Mouse (Mus musculus) heart, embryonic 13.5 days (tissue): Measurements from ENCODE around the gene Sprtn. TPM values are rescaled to one million over a fixed set of nuclear protein-coding genes. Genes with fewer than 3 reads are reported as not detected.
A peak's percentile ranks its signal among the peaks of the same experiment; 100 is the strongest.

Source experiments
- ATAC-seq: fragments of 200-750 bp; cut with Nextera tagmentation; 2 replicates; pipeline ENCODE4 v1.8.0; 2017; ENCODE audit warnings: moderate TSS enrichment; ENCODE audit not compliant: insufficient number of reproducible peaks, low FRiP score, low TSS enrichment; ENCODE audit errors: extremely low read depth
- H3K27ac ChIP-seq: fragments of 300-500 bp; sonication (generic); replicated peaks from 2 replicates; pipeline ENCODE4 v1.5.1; 2015; ENCODE audit warnings: moderate library complexity, mild to moderate bottlenecking, inconsistent platforms
- H3K27me3 ChIP-seq: fragments of 300-500 bp; sonication (generic); replicated peaks from 2 replicates; pipeline ENCODE4 v1.6.1; 2015; ENCODE audit warnings: mild to moderate bottlenecking, inconsistent platforms
- H3K36me3 ChIP-seq: fragments of 300-500 bp; sonication (generic); 2 replicates; pipeline ENCODE4 v1.6.1; 2015; ENCODE audit warnings: mild to moderate bottlenecking, inconsistent platforms
- H3K4me1 ChIP-seq: fragments of 300-500 bp; sonication (generic); 2 replicates; pipeline ENCODE4 v1.6.1; 2015; ENCODE audit warnings: inconsistent platforms
- H3K4me2 ChIP-seq: fragments of 300-500 bp; sonication (generic); 2 replicates; pipeline ENCODE4 v1.6.1; 2015; ENCODE audit warnings: inconsistent platforms, mild to moderate bottlenecking, moderate library complexity
- H3K4me3 ChIP-seq: fragments of 300-500 bp; sonication (generic); 2 replicates; pipeline ENCODE4 v1.5.1; 2015; ENCODE audit warnings: moderate library complexity, mild to moderate bottlenecking, inconsistent platforms
- H3K9ac ChIP-seq: fragments of 300-500 bp; sonication (generic); 2 replicates; pipeline ENCODE4 v1.6.1; 2015; ENCODE audit warnings: inconsistent platforms, mild to moderate bottlenecking, moderate library complexity
- H3K9me3 ChIP-seq: fragments of 300-500 bp; sonication (generic); 2 replicates; pipeline ENCODE4 v1.6.1; 2016; ENCODE audit warnings: inconsistent platforms
- whole genome bisulfite sequencing: fragments of 180-500 bp; shearing (Covaris S2); methylation state at CpG from one replicate; pipeline ENCODE4 v1.1.7; 2015; ENCODE audit warnings: mixed read lengths; 5-methylcytosine and 5-hydroxymethylcytosine counted together
- polyA plus RNA-seq: library from polyadenylated mRNA; unstranded; fragments of >200 nt; fragmentation: Nextera tagmentation; extraction: Ambion mirVana; gene quantifications from 2 replicates; pipeline ENCODE4 v1.2.1, GENCODE M21; 2015

Sprtn gene
- polyA plus RNA-seq, 1 experiment from 2014 or later = 7.1 TPM

- Histone ChIP-seq H3K27ac (peak overlapping the region; percentile 92), H3K27me3 (no peaks in the 10 kb centered on the region), H3K4me2 (peak overlapping the region; percentile 32), H3K4me3 (no peak overlapping the region), H3K36me3 (peaks cover 16% of the 10 kb centered on the region), H3K9me3 (no peaks in the 10 kb centered on the region), H3K9ac (peak overlapping the region; percentile 47; the same call in 1 of the 2 replicates), H3K4me1 (peaks cover 96% of the 10 kb centered on the region)
- WGBS = 32% methylated on average over 14 of the region's 14 CpGs
- no peak for ATAC-seq
These were observed 28.0 kb downstream of the Sprtn start for GRCm38 (mm10) chr8:124925544-124926266.

- peak; percentile 32; the same call in 1 of the 2 replicates for ATAC-seq
- Histone ChIP-seq H3K27me3 (no peaks in the 10 kb centered on the region), H3K36me3 (peaks cover 18% of the 10 kb centered on the region), H3K4me2 (peak overlapping the region; percentile 32; the same call in 1 of the 2 replicates), H3K27ac (peak overlapping the region; percentile 92), H3K4me1 (peaks cover 93% of the 10 kb centered on the region), H3K9me3 (no peaks in the 10 kb centered on the region), H3K4me3 (no peak overlapping the region), H3K9ac (peak overlapping the region; percentile 57)
- WGBS = 20% methylated on average over 10 of the region's 10 CpGs
These were observed 28.7 kb downstream of the Sprtn start for GRCm38 (mm10) chr8:124926351-124926771.

GRCm38 (mm10) chr8:124929006-124929405 is 31.3 kb downstream of the Sprtn start:
- Histone ChIP-seq H3K27ac (peak overlapping the region; percentile 39; the same call in 1 of the 2 replicates), H3K36me3 (peaks cover 18% of the 10 kb centered on the region), H3K4me1 (peaks cover 70% of the 10 kb centered on the region), H3K27me3 (no peaks in the 10 kb centered on the region), H3K4me2 (no peak overlapping the region), H3K4me3 (no peak overlapping the region), H3K9me3 (no peaks in the 10 kb centered on the region), H3K9ac (no peak overlapping the region)
- 73% methylated on average over 11 of the region's 11 CpGs for WGBS
- ATAC-seq = no peak

GRCm38 (mm10) chr8:124930086-124930485 is 32.4 kb downstream of the Sprtn start:
- no peaks in the 10 kb centered on the region for H3K9me3 ChIP-seq
- peak overlapping the region; percentile 46 for H3K4me2 ChIP-seq
- H3K4me3 ChIP-seq = no peak overlapping the region
- H3K36me3 ChIP-seq = peaks cover 10% of the 10 kb centered on the region
- WGBS = 55% methylated on average over 13 of the region's 13 CpGs
- H3K4me1 ChIP-seq = peaks cover 68% of the 10 kb centered on the region
- H3K27me3 ChIP-seq = no peaks in the 10 kb centered on the region
- no peak for ATAC-seq
- H3K27ac ChIP-seq = peak overlapping the region; percentile 83
- 0 out of 2 replicates have a peak overlapping the region, but pooled peaks have one; percentile 29 for H3K9ac ChIP-seq

GRCm38 (mm10) chr8:124930649-124931048 is 33.0 kb downstream of the Sprtn start:
- Histone ChIP-seq H3K4me2 (peak overlapping the region; percentile 46; the same call in 1 of the 2 replicates), H3K9me3 (no peaks in the 10 kb centered on the region), H3K36me3 (peaks cover 9% of the 10 kb centered on the region), H3K4me1 (peaks cover 67% of the 10 kb centered on the region), H3K27me3 (no peaks in the 10 kb centered on the region), H3K9ac (0 out of 2 replicates have a peak overlapping the region, but pooled peaks have one; percentile 29), H3K4me3 (no peak overlapping the region), H3K27ac (peak overlapping the region; percentile 83)
- ATAC-seq = no peak
- WGBS = 83% methylated on average over 4 of the region's 4 CpGs

- Histone ChIP-seq H3K4me3 (no peak overlapping the region), H3K9me3 (no peaks in the 10 kb centered on the region), H3K4me1 (peaks cover 64% of the 10 kb centered on the region), H3K4me2 (no peak overlapping the region), H3K9ac (no peak overlapping the region), H3K27ac (peak overlapping the region; percentile 40; the same call in 1 of the 2 replicates), H3K27me3 (no peaks in the 10 kb centered on the region), H3K36me3 (peaks cover 22% of the 10 kb centered on the region)
- WGBS = 66% methylated on average over 3 of the region's 3 CpGs
- no peak for ATAC-seq
These were observed 34.7 kb downstream of the Sprtn start for GRCm38 (mm10) chr8:124932435-124932834.

GRCm38 (mm10) chr8:124935116-124935515 is 37.4 kb downstream of the Sprtn start:
- WGBS = 70% methylated on average over 5 of the region's 5 CpGs
- Histone ChIP-seq H3K27ac (no peak overlapping the region), H3K27me3 (no peaks in the 10 kb centered on the region), H3K4me3 (no peak overlapping the region), H3K36me3 (peaks cover 36% of the 10 kb centered on the region), H3K4me2 (no peak overlapping the region), H3K4me1 (peaks cover 48% of the 10 kb centered on the region), H3K9ac (no peak overlapping the region), H3K9me3 (no peaks in the 10 kb centered on the region)
- ATAC-seq = no peak

GRCm38 (mm10) chr8:124936699-124937098 is 39.0 kb downstream of the Sprtn start:
- peak overlapping the region; percentile 94 for H3K27ac ChIP-seq
- WGBS = 92% methylated on average over 10 of the region's 10 CpGs

GRCm38 (mm10) chr8:124937293-124937692 is 39.6 kb downstream of the Sprtn start:
- 0 out of 2 replicates have a peak overlapping the region, but pooled peaks have one; percentile 5 for H3K9ac ChIP-seq
- H3K27me3 ChIP-seq = no peaks in the 10 kb centered on the region
- 61% methylated on average over 4 of the region's 4 CpGs for WGBS
- no peak; the same call in 1 of the 2 replicates for ATAC-seq
- H3K27ac ChIP-seq = peak overlapping the region; percentile 94
- peaks cover 56% of the 10 kb centered on the region for H3K4me1 ChIP-seq
- peak overlapping the region; percentile 32 for H3K4me2 ChIP-seq
- H3K9me3 ChIP-seq = no peaks in the 10 kb centered on the region
- no peak overlapping the region for H3K4me3 ChIP-seq
- peaks cover 48% of the 10 kb centered on the region for H3K36me3 ChIP-seq

More at GRCm38 (mm10) chr8:124936699-124937098, 39.0 kb downstream of the Sprtn start:
- Histone ChIP-seq H3K9me3 (no peaks in the 10 kb centered on the region), H3K4me2 (no peak overlapping the region), H3K4me1 (peaks cover 53% of the 10 kb centered on the region), H3K27me3 (no peaks in the 10 kb centered on the region), H3K4me3 (no peak overlapping the region), H3K36me3 (peaks cover 44% of the 10 kb centered on the region), H3K9ac (no peak overlapping the region)
- ATAC-seq = no peak

- Histone ChIP-seq H3K27ac (no peak overlapping the region), H3K9me3 (no peaks in the 10 kb centered on the region), H3K4me1 (peaks cover 67% of the 10 kb centered on the region), H3K36me3 (peaks cover 36% of the 10 kb centered on the region), H3K27me3 (no peaks in the 10 kb centered on the region), H3K4me3 (no peak overlapping the region), H3K4me2 (0 out of 2 replicates have a peak overlapping the region, but pooled peaks have one; percentile 5), H3K9ac (no peak overlapping the region)
- WGBS = 92% methylated on average over 6 of the region's 6 CpGs
- no peak for ATAC-seq
These were observed 46.1 kb downstream of the Sprtn start for GRCm38 (mm10) chr8:124943801-124944200.

GRCm38 (mm10) chr8:124944406-124944805 is 46.7 kb downstream of the Sprtn start:
- no peak for ATAC-seq
- Histone ChIP-seq H3K9me3 (no peaks in the 10 kb centered on the region), H3K36me3 (peaks cover 30% of the 10 kb centered on the region), H3K27ac (no peak overlapping the region), H3K9ac (peak overlapping the region; percentile 97; the same call in 1 of the 2 replicates), H3K4me3 (no peak overlapping the region), H3K27me3 (no peaks in the 10 kb centered on the region), H3K4me1 (peaks cover 67% of the 10 kb centered on the region), H3K4me2 (peak overlapping the region; percentile 92)
- WGBS = 67% methylated on average over 7 of the region's 7 CpGs
